Mouse (Mus musculus) lung, postnatal 0 days (tissue): ENCODE results near the gene Gipc2.

Source experiments
- CTCF ChIP-seq: IDR thresholded peaks from 2 replicates; pipeline ENCODE4 v1.5.1; 2016; ENCODE audit warnings: antibody characterized with exemption, mild to moderate bottlenecking
- EP300 ChIP-seq: IDR thresholded peaks from 2 replicates; pipeline ENCODE4 v1.6.1; 2016; ENCODE audit warnings: antibody characterized with exemption, mild to moderate bottlenecking, control low read depth

GRCm38 (mm10) chr3:152107149-152108002 lies 58.7 kb downstream of the Gipc2 start:
- TF ChIP-seq EP300 (no peak), CTCF (no peak)
